Mouse (Mus musculus) frontal cortex, postnatal 25 days (tissue): Measurements from ENCODE around the gene Trim47.

Source experiments
- DNase-seq, 2 experiments: peaks; one replicate each; pipeline ENCODE4 v3.0.0; 2022; ENCODE audit warnings: low spot score in 2 of 2

Trim47 gene

DNA sequence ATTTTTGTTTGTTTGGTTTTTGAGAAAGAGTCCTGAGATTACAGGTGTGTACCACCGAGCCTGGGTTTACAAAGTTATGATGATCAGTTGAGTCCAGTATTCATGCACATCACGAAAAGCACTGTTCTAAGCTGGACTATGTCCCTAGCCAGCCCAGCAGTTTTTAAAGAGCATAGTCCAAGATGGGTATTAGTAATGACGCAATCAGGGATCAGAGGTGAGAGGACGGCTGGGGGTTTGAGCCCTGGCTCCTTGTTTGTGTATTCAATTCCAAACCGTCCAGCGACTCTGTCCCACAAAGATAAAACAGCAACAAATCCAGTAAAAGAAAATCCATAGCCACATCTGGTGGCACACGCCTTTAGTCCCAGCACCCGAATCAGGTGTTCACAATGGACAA is 38.8 kb downstream of the Trim47 start:
- DNase-seq = no peak

DNA sequence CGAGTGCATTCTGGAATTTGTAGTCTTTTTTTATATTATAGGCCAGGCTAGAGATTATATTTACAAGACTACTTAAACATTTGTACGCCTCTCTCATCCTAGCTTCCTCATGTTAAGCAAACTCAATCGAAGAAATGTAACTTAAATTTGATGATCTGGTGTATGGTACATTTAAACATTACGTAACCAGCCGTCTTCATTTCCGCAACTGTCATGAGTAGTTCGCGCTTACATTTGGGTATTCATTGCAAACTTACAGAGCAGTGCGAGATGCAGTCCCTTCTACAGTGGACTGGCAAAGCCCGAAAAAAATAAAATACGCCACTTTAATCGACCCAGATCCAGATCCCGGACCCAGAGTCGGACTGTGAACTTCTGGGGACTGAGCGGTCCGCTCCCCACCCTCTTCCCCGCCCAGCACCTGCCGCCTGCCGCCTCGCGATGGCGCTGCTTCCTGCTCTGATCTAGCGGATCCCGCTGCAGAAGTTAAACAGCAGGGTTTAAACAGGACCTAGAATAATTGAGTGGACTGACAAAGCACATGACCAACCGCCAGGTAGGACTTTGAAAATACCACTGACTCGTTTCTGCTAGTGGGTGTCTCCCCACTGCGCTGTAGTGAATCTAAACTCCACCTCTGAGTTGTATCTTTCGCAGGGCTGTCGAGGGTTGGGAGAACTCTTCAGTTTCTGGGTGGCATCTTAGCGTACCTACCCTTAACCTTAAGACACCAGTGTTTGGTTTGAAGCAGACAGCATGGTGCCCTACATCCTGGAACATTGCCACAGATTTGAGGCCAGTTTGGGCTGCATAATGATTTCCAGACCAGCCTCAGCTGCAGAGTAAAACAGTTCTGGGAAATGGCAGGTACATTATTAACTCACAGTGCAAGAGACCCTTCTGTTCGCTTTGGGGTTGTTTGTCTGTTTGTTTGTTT is 39.5 kb downstream of the Trim47 start:
- DNase-seq = peak; percentile 76 to 79

DNA sequence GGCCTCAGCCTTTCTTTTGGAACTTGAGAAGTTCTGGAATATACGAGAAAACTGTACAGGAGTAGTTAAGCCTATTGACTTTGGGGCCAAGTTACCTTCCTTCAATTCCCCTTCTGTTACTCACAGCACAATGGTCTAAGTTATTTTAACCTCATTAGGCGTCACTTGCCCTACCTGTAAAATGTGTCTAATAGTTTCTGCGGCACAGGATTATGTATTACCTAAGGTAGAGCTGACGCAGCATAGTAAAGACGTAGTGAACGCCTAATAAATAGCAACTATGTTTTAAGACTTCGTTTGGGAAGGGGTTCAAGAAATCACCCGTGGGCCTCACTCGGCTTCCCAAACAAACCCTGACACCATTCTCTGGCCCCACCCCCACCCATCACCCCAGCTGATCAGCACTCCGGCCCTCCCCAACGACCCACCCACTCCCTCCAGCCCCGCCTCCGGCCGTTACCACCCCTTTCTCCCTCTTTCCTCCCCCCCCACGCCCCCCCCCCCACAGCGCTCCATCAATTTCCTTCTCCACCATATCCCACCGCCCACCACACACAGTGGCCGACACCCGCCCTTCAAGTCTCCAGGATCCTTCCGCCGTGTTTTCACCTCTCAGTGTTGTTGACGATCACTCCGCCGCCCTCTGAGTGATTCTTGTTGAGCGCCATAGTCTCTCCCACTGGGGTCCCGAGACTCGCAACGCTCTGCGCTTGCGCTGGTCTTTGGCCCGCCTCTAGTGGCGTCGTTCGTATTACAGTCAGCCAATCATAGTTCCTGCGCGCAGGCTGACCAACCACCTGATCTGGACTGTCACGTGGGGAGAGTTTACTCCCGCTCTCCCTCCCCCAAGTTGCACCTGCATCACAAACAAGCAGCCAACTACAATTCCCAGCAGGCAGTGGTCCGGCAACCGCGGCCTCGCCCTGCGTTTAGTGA is 40.5 kb downstream of the Trim47 start, which contains the start of gene Wbp2:
Gene Wbp2, minus strand, starts transcription at position 738 of the 936 bp plus-strand sequence.
- DNase-seq = peak; percentile 95 to 96

DNA sequence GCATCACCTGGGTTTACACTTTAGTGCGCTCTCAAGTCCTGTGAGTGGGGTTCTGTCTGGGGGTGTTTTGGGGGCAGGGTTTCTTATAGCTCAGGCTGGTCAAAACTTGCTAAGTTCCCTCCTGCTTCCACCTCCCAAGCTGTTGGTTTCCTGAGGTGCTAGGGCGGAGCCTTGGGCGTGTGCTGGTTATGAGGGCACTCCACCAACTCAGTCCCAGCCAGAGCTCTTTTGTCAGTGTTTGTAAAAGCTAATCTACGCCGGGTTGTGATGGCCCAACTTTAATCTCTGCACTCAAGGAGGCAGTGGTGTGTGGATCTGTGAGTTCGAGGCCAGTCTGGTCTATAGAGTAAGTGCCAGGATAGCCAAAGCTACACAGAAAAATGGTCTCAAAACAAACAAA is 42.8 kb downstream of the Trim47 start:
- DNase-seq = no peak

DNA sequence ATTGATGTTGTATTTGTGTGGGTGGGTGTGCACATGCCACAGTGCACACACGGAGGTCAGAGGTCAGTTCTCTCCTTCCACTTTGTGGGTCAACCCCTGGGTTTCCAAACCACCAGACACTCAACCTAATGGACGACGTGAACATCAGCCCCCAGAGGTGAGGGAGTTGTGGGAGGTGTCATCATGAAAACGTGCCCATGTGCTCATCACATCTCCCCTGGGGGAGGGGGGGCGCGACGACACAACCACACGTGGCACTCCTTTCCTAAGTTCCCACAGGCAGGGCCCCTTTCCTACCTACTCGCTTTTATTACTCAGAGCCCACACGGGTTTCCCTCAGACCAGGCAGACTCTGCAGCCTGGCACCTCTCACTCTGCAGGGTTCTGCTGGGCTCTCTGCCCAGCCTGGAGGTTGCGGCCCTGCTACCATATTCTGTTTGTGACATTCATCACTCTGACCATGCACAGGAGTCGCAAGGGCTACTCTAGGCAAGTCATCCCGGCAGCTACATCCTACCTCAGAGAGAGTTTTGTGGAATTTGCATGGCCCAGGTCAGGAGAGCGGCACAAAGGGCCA is 43.8 kb downstream of the Trim47 start:
- DNase-seq = no peak

DNA sequence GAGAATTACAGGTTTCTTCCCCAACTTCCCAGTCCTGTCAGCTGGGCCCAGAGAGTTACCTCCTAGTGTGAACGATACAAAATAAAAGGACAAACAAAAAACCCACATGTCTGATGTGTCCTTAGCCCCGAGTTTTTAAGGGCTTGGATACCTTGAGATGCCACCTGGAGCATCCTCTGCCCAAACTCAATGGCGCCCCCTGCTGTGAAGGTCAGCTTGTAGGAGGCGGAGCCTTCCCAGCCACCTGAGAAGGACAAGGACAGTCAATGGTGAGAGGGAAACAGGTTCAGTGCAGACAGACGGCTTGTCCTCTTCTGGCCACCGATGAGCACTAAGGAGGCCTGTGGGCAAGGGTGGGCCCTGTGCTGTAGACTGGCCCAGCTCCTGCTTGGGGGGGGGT is 45.9 kb downstream of the Trim47 start:
- DNase-seq = no peak

DNA sequence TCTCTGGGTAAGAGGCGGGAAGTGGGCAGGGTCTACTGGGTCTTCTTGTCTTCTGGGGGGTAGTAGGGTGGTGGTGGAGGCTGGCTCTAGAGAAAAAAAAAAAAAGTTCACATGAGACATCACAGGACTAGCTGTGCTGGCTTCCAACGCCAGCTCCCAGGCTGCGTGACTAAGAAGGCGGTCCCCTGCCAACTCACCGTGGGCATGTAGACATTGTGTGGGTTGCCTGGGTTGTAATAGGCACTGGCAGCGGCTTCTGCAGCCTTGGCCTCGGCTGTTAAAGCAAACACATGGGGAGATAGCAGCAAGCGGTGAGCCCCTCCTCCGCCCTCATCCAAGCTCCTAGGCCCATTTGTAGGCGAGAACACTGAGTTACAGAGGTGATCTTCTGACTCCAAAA is 47.5 kb downstream of the Trim47 start:
- peak in 1 of 2 experiments; percentile 50 for DNase-seq

DNA sequence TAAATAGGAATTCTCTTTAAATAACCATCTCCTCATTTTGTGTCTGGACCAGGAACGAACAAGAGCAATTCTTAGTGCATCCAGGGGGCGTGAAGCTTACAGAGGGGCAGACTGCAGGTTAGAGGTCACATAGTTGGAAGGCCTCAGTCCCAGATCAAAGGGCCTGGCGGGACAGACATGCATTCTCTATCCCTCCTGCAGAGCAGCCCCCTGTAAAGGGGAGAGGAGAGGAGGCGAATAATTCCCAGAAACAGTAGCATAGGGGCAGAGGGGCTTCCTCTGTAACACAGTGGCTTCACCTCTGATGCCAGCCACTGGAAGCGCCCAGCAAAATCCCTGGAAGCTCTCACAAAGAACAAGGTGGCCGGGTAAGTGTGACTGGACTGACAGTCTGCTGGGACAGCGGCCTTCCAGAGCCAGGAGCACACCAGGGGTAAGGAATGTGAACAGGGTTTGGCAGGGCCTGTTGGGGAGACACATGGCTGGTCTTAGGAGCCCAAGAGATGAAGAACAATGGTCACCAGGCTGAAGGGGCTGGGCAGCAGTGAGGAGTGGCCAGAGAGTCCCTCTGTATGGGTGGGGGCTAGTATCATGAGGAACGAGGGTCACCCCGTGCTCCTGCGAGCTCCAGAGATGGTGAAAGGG is 48.2 kb downstream of the Trim47 start:
- no peak for DNase-seq

DNA sequence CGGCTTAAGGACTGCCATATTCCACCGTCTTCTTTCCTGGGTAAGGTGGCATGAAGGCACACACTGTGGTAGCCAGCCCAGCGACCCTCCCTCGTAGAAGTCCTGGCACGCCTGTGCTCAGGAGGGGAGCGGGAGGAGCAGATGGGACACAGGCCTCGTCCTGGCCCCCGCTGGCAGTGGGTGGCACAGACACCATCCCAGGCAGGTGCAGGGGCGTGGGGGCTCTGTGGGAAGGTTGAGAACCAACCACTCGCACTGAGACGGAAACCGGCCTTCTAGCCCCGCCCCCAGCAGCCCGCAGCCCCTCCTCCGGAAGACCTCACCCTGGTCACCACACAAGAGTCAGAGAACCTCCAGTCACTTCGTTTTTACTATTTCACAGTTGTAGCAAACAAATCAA is 48.8 kb downstream of the Trim47 start:
- no peak for DNase-seq

DNA sequence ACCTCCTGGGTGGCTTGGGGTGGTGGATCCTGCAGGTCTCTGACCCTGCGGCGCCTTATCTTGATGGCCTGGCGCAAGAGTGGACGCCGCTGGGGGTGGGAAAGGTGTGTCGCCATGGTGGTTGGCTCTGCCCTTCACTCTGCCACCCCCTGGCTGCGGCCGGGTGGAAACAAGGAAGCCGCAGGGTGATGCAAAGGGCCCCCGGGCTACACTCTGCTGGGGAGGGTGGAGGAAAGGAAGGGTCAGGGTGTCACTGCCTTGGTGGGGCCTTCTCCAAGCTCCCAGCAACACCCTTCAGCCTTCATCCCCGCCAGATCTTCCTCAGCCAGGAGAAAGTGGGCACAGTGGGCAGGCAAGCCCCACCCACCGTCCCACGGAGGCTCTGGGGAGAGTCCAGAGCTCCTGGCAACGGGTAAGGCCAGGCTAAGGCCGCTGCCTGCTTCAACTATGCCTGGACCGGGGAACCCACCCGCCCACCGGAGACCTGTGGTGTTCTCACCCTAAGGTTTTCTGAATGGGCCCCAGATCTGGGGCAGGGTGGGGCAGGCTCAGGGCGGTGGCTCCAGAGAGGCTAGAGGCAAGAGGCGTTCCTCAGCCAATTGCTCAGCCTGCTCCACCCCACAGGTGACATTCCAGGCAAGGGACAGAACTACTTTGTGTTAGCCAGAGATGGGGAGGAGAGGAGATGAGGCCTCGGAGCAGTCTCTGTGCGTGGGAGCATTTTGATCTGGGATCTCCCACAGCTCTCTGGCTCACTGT is 49.4 kb downstream of the Trim47 start, which contains the start of gene Unc13d:
Gene Unc13d, minus strand, starts transcription at position 516 of the 759 bp plus-strand sequence.
- DNase-seq = no peak

DNA sequence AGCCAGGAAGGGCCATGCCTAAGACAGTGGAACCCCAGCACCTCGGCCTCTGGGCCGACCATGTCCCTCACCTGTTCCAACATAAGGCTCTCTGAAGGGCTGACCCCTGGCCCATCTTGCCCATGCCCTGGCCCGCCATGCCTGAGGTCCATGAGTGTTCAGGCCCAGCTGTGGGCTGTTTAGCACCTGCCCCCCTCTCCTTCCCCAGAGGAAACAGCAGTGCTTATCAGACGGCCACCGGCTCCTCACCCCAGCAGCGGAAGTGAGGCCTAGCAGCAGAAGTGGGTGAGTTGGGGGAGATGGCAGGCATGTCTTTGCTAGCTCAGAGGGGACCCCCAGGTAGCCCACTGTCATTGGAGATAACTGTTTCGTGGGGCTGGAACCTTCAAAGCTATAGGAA is 50.2 kb downstream of the Trim47 start:
- DNase-seq = no peak

DNA sequence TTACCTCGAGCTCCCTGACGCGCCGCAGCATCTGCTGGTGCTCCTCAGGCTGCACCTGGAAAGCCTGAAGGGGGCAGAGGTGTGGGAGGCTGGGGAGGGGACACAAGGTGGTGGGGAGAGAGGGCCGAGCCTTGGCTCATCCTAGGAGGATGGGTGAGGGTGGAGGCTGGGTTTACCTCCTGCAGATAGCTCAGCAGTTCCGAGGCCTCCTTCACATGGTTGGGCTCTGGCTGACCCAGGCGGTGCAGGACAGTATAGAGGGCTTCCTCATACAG is 50.8 kb downstream of the Trim47 start:
- DNase-seq = no peak

DNA sequence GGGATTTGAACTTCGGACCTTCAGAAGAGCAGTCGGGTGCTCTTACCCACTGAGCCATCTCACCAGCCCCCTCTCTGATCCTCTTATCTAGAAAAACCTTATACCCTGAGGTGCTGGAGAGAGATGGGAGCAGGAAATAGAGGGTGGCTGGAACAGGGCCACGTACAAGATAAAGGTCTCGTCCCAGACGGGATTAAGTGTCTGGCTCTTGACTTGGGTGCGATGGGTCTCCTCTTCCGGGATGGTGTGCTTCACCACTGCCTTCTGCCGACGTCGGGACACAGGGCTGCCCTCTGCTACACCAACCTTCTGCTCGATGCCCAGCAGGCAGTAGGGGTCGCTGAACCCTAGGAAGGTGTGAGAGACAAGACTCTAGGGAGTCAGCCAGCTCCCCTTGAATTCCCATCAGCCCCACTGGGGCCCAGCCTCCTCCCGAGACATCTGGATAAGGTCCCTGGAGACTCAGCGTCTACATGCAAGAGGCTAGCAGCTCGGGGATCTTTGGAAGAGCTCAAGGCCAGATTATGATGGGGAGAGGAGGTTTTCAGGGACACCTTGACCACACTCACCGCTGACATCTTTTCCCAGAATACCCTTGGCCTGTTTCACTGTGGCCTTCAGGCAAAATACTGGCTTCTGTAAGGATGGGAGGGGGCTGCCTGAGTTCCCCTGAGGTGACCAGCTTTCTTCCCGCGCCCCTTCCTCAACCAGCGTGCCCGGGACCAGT is 51.3 kb downstream of the Trim47 start:
- DNase-seq = no peak

DNA sequence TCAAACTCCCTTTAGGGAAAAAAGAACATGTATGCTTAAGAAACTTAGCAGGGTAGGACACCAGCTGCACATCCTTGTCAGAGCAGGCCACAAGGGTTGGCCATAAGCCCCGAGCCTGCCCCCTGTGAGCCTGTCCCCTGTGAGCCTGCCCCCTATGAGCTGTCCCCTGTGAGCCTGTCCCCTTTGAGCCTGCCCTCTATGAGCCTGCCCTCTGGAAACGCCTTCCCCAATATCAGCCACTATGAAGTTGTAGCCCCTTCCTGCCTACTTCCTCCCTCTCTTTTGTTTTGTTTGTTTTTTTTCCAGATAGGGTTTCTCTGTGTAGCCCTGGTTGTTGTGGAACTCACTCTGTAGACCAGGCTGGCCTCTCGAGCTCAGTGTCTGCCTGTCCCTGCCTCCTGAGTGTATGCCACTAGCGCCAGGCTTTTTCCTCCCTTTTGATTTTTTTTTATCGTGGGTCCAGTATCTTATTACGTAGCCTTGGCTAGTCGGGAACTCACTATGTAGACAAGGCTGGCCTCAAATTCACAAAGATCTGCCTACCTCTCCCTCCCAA is 52.5 kb downstream of the Trim47 start:
- DNase-seq = no peak

DNA sequence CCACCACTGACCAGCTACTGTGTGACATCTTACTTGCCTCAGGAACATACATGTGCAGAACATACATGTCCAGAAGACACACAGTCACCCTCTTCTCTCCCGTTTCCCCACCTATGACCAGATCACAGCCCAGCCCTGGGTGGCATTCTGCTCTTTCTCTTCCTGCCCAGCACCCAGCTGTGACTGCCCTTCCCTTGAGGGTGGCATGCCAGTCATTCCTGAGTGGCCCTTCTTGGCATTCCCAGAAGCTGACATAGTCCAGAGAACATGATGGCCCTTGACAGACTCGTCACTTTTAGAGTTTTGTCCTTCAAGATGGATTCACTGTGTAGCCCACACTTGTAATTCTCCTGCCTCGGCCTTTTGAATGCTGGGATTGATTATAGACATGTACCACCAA is 54.4 kb downstream of the Trim47 start:
- DNase-seq = no peak

DNA sequence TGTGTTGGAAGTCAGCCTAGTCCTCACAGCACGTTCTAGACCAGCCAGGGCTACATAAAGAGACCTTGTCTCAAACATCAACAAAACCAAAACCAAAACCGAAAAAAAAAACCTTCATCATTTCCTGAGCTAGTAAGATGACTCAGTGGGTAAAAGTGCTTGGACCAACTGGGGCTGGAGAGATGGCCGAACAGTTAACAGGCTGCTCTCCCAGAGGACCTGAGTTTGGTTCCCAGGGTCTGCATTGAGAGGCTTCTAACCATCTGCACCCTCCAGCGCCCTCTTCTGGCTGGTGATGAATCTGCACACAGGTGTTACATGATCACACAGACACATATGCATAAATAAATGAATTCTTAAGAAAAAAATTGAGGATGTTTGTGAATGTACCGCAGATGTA is 55.5 kb downstream of the Trim47 start:
- DNase-seq = no peak

DNA sequence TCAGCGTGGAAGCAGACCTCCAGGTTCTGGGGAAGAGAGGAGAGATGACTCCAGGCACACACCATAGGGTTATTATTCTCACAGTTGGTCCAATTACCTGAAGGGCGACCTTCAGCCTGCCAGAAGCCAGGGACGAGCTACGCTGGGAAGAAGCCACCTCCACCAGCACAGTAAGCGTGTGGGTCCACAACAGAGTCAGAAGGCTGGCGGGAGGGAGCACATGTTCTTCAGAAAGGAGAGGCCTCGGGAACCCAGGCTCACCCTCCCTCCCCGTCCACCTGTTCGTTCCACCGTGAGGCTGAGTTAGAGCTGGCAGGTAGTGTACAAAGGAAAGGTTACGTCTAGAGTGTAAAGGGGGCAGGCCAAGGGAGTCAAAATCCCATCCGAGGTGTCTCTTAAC is 61.7 kb downstream of the Trim47 start:
- DNase-seq = no peak

DNA sequence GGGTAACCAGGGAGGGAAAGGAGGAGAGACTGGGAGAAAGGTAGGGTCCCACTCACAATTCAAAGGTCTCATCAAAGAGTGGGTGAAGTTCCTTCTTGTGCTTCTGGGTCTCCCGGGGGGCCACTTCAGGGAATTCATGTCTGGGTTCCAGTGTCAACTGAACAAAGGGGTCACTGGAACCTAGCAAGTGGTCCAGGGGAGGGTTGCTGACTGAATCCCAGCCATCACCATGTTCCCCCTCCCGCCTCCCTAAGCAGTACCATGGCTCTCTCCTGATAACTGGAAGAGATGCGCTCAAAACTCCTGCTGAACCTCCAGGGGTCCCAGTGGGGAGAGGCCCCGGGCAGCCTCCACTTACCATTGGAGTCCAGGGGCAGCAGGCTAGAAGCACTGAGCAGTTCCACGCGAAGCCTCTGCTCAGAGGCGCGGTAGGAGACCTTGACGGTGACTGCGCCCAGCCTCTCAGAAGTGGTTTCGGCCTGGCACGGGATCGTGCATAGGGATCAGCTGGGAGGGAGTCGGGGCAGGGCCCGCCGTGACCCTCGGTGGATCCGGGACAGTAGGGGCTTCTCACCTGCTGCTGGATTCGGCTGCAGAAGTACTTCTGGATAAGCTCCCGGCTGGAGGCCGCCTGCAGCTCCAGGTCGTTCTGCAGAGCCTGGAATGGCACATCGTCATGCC is 62.7 kb downstream of the Trim47 start:
- DNase-seq = no peak

DNA sequence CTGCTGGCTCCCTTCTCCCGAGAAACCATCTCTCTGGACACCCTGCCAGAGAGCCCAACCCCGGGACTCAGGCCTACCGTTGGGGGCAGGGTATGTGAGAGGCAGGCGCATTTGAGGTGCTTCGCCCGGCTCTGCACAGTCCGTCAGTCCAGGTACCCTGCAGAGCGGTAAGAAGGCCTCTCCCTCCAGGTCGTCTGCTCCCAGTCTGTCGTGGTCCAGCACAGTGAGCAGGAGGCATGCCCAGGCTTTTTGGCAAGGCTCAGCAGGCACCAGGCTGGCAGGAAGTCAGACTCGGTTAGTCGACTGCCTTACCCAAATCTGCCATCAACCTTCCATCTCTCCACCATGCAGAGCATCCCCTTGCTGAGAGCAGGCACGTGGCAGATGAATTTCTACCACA is 63.4 kb downstream of the Trim47 start:
- no peak for DNase-seq

DNA sequence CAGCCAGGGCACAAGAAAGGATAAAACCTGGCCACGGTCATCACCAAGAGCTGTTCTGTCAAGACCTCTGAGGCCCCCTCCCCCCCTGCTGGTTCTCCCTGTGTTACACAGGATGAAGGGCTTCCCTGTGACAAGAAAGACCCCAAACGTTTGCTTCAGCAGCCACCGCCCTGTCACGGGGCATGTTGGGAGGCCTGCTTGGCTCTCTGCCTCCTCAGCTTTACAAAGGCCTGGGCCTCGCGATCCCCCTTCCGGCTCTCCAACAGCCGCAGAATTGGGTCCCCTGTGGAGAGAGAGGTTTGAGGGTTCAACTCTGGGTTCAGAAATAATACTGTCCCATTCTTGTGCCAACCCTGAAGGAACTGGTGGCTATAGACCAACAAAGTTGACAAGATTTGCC is 64.5 kb downstream of the Trim47 start:
- no peak for DNase-seq
